Mouse (Mus musculus): Measurements from ENCODE around the gene Tbx10. TPM values are rescaled to one million over a fixed set of nuclear protein-coding genes. Genes with fewer than 3 reads are reported as not detected.

Tbx10 gene
- polyA plus RNA-seq, 1 experiment from 2014 or later, result not detected

GRCm38 (mm10) chr19:3983527-3984200, 8.9 kb upstream of the Tbx10 start:
- Histone ChIP-seq H3K27me3 (no peaks in the 10 kb centered on the region), H3K4me1 (peaks cover 11% of the 10 kb centered on the region; the same call in 1 of the 2 replicates), H3K9ac (no peak overlapping the region), H3K4me3 (no peak overlapping the region), H3K36me3 (ENCODE audit: poor library complexity, severe bottlenecking) (no peaks in the 10 kb centered on the region), H3K4me2 (no peak overlapping the region), H3K9me3 (replicated peaks) (peaks cover 2% of the 10 kb centered on the region), H3K27ac (no peak overlapping the region)
- no peak for ATAC-seq
- 30% methylated on average over 9 of the region's 9 CpGs for WGBS

- H3K9ac ChIP-seq, result no peak overlapping the region
- no peaks in the 10 kb centered on the region for H3K36me3 ChIP-seq (ENCODE audit: poor library complexity, severe bottlenecking)
- H3K4me2 ChIP-seq, result no peak overlapping the region
Measured at GRCm38 (mm10) chr19:3985261-3985681, 7.3 kb upstream of the Tbx10 start.

GRCm38 (mm10) chr19:3986334-3986733, 6.2 kb upstream of the Tbx10 start, which contains the start of gene Acy3:
Acy3 (plus strand) TSS chr19:3986570.
- Histone ChIP-seq H3K36me3 (ENCODE audit: poor library complexity, severe bottlenecking) (no peaks in the 10 kb centered on the region), H3K4me2 (no peak within 1 kb of the TSS)

More at GRCm38 (mm10) chr19:3985261-3985681, 7.3 kb upstream of the Tbx10 start:
- H3K27ac ChIP-seq, result no peak overlapping the region
- no peak for ATAC-seq
- H3K4me3 ChIP-seq, result no peak overlapping the region
- peaks cover 5% of the 10 kb centered on the region for H3K9me3 ChIP-seq (replicated peaks)
- 25% methylated on average over 8 of the region's 8 CpGs for WGBS
- H3K4me1 ChIP-seq, result peaks cover 11% of the 10 kb centered on the region; the same call in 1 of the 2 replicates
- no peaks in the 10 kb centered on the region for H3K27me3 ChIP-seq

DNA sequence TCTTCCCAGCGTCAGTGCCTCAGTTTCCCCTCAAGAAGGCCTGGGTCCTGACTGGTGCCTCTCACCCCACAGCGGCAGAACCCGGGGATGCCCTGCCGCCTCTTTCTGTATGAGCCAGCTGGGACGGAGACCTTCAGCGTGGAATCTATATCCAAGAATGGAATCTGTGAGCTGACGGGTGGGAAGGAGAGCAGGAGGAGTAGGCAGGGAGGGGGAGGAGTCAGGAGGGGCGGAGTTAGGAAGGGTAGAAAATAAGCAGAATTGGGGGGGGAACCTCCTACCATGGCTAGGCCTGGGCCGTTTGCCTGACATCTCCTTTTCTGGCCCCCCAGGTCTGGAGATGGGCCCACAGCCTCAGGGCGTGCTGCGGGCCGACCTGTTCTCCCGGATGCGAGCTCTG, 4.5 kb upstream of the Tbx10 start:
- Histone ChIP-seq H3K9me3 (replicated peaks) (peaks cover 5% of the 10 kb centered on the region), H3K36me3 (ENCODE audit: poor library complexity, severe bottlenecking) (no peaks in the 10 kb centered on the region), H3K4me3 (no peak overlapping the region)

More at GRCm38 (mm10) chr19:3986334-3986733, 6.2 kb upstream of the Tbx10 start, which contains the start of gene Acy3:
- Histone ChIP-seq H3K9ac (peak within 1 kb of the TSS; percentile 38; the same call in 1 of the 2 replicates), H3K4me3 (no peak within 1 kb of the TSS), H3K4me1 (peaks cover 11% of the 10 kb centered on the region; the same call in 1 of the 2 replicates), H3K9me3 (replicated peaks) (peaks cover 5% of the 10 kb centered on the region), H3K27ac (no peak within 1 kb of the TSS), H3K27me3 (no peaks in the 10 kb centered on the region)
- no peak for ATAC-seq
- 13% methylated on average over 8 of the region's 8 CpGs for WGBS

DNA sequence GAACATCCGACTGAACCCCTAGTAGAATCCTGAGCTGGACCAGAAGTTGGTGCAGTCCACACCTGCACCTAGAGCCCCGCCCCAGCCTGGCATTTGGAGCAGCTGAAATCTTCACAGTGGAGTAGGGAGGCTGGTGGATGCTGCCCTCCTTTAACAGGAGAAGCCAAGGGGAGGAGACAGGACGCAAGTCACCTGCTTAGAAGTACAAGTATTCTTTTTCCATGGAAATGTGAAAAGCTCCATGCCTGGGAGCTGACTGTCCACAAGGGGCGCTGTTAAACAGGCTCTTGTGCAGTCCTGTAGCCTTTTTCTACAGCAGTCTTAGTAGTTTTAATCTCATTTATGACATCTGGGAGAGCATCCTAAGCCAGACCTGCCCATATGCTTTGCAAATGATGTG, 3.8 kb upstream of the Tbx10 start:
- peaks cover 5% of the 10 kb centered on the region for H3K9me3 ChIP-seq (replicated peaks)
- ATAC-seq, result no peak
- H3K27me3 ChIP-seq, result 0 out of 2 replicates have a peak, but pooled peaks cover 2% of the 10 kb centered on the region
- H3K27ac ChIP-seq, result no peak overlapping the region
- WGBS, result 85% methylated on average over 4 of the region's 4 CpGs
- no peaks in the 10 kb centered on the region for H3K36me3 ChIP-seq (ENCODE audit: poor library complexity, severe bottlenecking)
- H3K4me3 ChIP-seq, result no peak overlapping the region
- no peak overlapping the region for H3K9ac ChIP-seq
- peaks cover 11% of the 10 kb centered on the region; the same call in 1 of the 2 replicates for H3K4me1 ChIP-seq
- no peak overlapping the region for H3K4me2 ChIP-seq

More for the DNA sequence above, 4.5 kb upstream of the Tbx10 start:
- Histone ChIP-seq H3K9ac (no peak overlapping the region), H3K27me3 (0 out of 2 replicates have a peak, but pooled peaks cover 2% of the 10 kb centered on the region), H3K4me2 (no peak overlapping the region), H3K27ac (no peak overlapping the region), H3K4me1 (peaks cover 11% of the 10 kb centered on the region; the same call in 1 of the 2 replicates)
- ATAC-seq, result no peak
- WGBS, result 87% methylated on average over 14 of the region's 14 CpGs

- no peak overlapping the region for H3K4me2 ChIP-seq
- no peak for ATAC-seq
- H3K4me3 ChIP-seq, result no peak overlapping the region
- no peaks in the 10 kb centered on the region for H3K36me3 ChIP-seq (ENCODE audit: poor library complexity, severe bottlenecking)
- 74% methylated on average over 6 of the region's 6 CpGs for WGBS
- no peak overlapping the region for H3K9ac ChIP-seq
- no peak overlapping the region for H3K27ac ChIP-seq
- H3K9me3 ChIP-seq (replicated peaks), result peaks cover 5% of the 10 kb centered on the region
- H3K4me1 ChIP-seq, result peaks cover 7% of the 10 kb centered on the region; the same call in 1 of the 2 replicates
- H3K27me3 ChIP-seq, result 0 out of 2 replicates have a peak, but pooled peaks cover 2% of the 10 kb centered on the region
Measured at GRCm38 (mm10) chr19:3990804-3991203, 1.7 kb upstream of the Tbx10 start.

- 0 out of 2 replicates have a peak, but pooled peaks cover 2% of the 10 kb centered on the region for H3K27me3 ChIP-seq
- peaks cover 5% of the 10 kb centered on the region for H3K9me3 ChIP-seq (replicated peaks)
- no peaks in the 10 kb centered on the region for H3K36me3 ChIP-seq (ENCODE audit: poor library complexity, severe bottlenecking)
- H3K27ac ChIP-seq, result no peak overlapping the region
- no peak overlapping the region for H3K4me3 ChIP-seq
- H3K4me1 ChIP-seq, result peaks cover 2% of the 10 kb centered on the region; the same call in 1 of the 2 replicates
- H3K4me2 ChIP-seq, result no peak overlapping the region
- WGBS, result 94% methylated on average over 3 of the region's 3 CpGs
- no peak for ATAC-seq
- no peak overlapping the region for H3K9ac ChIP-seq
Measured at GRCm38 (mm10) chr19:3991562-3991961, 990 bp upstream of the Tbx10 start.

DNA sequence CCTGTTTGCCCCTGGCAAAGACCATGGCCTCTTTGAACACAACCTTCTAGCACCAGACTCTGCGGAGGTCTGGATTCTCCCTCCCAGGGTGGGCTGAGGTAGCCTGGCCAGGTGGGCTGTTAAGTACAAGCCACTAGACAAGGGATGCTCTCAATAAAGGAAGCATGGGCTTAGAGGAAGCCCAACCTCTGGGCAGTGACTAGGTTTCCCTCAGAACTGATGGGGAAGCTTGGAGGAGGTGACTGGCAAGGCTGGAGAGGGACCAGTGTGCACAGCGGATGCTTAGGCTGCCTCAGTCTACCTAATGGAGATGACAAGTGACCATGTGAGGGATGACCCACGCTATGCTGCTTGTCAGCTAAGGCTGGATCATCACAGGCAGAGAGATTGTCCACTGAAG, 586 bp upstream of the Tbx10 start:
- Histone ChIP-seq H3K9ac (no peak overlapping the region), H3K9me3 (replicated peaks) (peaks cover 5% of the 10 kb centered on the region), H3K4me3 (no peak overlapping the region), H3K36me3 (ENCODE audit: poor library complexity, severe bottlenecking) (no peaks in the 10 kb centered on the region), H3K27me3 (0 out of 2 replicates have a peak, but pooled peaks cover 2% of the 10 kb centered on the region), H3K4me1 (no peaks in the 10 kb centered on the region), H3K4me2 (no peak overlapping the region), H3K27ac (no peak overlapping the region)
- 73% methylated on average over 3 of the region's 3 CpGs for WGBS
- ATAC-seq, result no peak

DNA sequence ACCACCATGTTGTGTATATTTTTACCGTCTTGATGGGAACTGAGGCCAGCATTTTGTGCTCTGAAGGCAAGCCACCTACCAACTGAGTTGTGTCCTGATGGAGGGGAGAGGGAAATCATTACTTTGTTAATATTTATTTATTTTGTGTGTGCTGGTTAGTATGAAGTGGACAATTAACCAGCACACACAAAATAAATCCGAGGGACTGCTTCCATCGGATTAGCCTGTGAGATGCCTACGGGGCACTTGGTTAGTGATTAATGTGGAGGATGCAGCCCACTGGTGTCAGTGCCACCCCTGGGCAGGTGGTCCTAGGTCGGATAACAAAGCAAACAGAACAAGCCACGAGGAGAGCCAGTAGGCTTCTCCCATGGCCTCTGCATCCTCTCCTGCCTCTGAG, 2.4 kb downstream of the Tbx10 start:
- no peaks in the 10 kb centered on the region for H3K36me3 ChIP-seq (ENCODE audit: poor library complexity, severe bottlenecking)
- H3K27ac ChIP-seq, result no peak overlapping the region
- H3K27me3 ChIP-seq, result 0 out of 2 replicates have a peak, but pooled peaks cover 10% of the 10 kb centered on the region
- WGBS, result 78% methylated on average over 6 of the region's 6 CpGs
- H3K9ac ChIP-seq, result no peak overlapping the region
- peaks cover 6% of the 10 kb centered on the region for H3K4me1 ChIP-seq
- no peaks in the 10 kb centered on the region for H3K9me3 ChIP-seq (replicated peaks)
- no peak for ATAC-seq
- no peak overlapping the region for H3K4me3 ChIP-seq
- no peak overlapping the region for H3K4me2 ChIP-seq

DNA sequence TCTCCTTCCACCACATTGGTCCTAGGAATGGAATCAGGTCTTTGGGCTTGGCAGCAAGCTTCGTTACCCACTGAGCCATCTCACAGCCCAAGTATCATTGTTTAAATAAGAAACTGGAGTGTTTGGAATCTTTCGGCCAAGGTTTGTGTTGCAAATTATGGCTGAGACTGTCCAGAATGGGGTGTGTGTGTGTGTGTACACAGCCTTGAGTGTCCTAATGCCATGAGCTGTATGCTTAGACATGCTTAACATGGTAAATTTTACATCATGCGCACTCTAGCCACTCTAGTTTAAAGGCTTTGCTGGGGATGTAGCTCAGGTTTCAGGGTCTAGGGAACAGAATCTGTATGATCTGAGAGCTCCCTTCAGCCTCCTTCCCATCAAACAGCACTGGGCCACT, 3.0 kb downstream of the Tbx10 start:
- Histone ChIP-seq H3K27ac (no peak overlapping the region), H3K4me1 (peaks cover 7% of the 10 kb centered on the region), H3K27me3 (0 out of 2 replicates have a peak, but pooled peaks cover 10% of the 10 kb centered on the region), H3K9me3 (replicated peaks) (no peaks in the 10 kb centered on the region), H3K4me2 (no peak overlapping the region), H3K9ac (no peak overlapping the region), H3K36me3 (ENCODE audit: poor library complexity, severe bottlenecking) (no peaks in the 10 kb centered on the region), H3K4me3 (no peak overlapping the region)
- ATAC-seq, result no peak
- WGBS, result 92% methylated on average over 3 of the region's 3 CpGs

DNA sequence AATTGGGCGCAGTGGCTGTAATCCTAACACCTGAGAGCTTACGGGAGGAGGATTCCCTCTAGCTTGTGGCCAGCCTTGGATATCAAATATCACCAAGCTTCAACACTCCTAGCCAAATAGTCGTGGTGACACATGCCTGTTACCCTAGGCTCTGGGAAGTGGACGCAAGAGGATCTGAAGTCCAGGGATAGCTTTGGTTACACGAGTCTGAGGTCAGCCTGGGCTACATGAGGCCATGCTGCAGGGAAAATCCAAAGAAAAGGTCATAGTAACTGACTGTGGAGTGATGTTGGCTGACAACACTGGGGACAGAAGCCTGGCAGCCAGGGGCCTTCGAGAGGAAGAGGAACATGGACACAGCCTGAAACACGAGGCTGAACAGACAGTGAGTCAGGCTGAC, 3.6 kb downstream of the Tbx10 start:
- no peak for ATAC-seq
- H3K9me3 ChIP-seq (replicated peaks), result no peaks in the 10 kb centered on the region
- no peak overlapping the region for H3K4me2 ChIP-seq
- 0 out of 2 replicates have a peak, but pooled peaks cover 10% of the 10 kb centered on the region for H3K27me3 ChIP-seq
- no peaks in the 10 kb centered on the region for H3K36me3 ChIP-seq (ENCODE audit: poor library complexity, severe bottlenecking)
- 72% methylated on average over 7 of the region's 7 CpGs for WGBS
- H3K27ac ChIP-seq, result no peak overlapping the region
- peaks cover 11% of the 10 kb centered on the region for H3K4me1 ChIP-seq
- H3K4me3 ChIP-seq, result no peak overlapping the region
- no peak overlapping the region for H3K9ac ChIP-seq

- no peak overlapping the region for H3K27ac ChIP-seq
- H3K36me3 ChIP-seq (ENCODE audit: poor library complexity, severe bottlenecking), result no peaks in the 10 kb centered on the region
- H3K4me3 ChIP-seq, result no peak overlapping the region
- ATAC-seq, result no peak
- peaks cover 17% of the 10 kb centered on the region for H3K4me1 ChIP-seq
- no peak overlapping the region for H3K9ac ChIP-seq
- WGBS, result 89% methylated on average over 8 of the region's 8 CpGs
- H3K4me2 ChIP-seq, result no peak overlapping the region
- no peaks in the 10 kb centered on the region for H3K9me3 ChIP-seq (replicated peaks)
- H3K27me3 ChIP-seq, result peaks cover 10% of the 10 kb centered on the region; the same call in 1 of the 2 replicates
Measured at GRCm38 (mm10) chr19:3996747-3997146, 4.2 kb downstream of the Tbx10 start.

Data from forebrain, embryonic 13.5 days (tissue).